Mouse (Mus musculus) naive thymus-derived CD4-positive, alpha-beta T cell, adult 2 months (primary cell): Measurements from ENCODE around the gene Gm10762.
A peak's percentile ranks its signal among the peaks of the same experiment; 100 is the strongest.

Experiments used
- DNase-seq: peaks from one replicate; pipeline ENCODE4 v3.0.0-alpha.2; 2011; ENCODE audit warnings: low read depth

Gene Gm10762

GRCm38 (mm10) chr2:128967661-128968441 lies at the start of gene Gm10762:
Gene Gm10762, minus strand, starts transcription at chr2:128967725.
- DNase-seq, result peak; percentile 68

DNA sequence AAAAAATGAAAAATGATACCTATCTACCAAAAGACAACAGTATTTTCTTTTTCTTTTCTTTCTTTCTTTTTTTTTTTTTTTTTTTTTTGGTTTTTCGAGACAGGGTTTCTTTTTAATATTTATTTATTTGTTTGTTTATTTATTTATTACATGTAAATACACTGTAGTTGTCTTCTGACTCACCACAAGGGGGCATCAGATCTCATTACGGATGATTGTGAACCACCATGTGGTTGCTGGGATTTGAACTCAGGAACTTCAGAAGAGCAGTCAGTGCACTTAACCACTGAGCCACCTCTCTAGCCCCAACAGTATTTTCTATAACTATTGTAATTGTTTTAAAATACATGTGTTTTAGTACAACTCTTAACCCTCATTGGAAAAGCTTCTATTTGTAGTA lies 41.3 kb upstream of the Gm10762 start:
- peak; percentile 34 for DNase-seq

DNA sequence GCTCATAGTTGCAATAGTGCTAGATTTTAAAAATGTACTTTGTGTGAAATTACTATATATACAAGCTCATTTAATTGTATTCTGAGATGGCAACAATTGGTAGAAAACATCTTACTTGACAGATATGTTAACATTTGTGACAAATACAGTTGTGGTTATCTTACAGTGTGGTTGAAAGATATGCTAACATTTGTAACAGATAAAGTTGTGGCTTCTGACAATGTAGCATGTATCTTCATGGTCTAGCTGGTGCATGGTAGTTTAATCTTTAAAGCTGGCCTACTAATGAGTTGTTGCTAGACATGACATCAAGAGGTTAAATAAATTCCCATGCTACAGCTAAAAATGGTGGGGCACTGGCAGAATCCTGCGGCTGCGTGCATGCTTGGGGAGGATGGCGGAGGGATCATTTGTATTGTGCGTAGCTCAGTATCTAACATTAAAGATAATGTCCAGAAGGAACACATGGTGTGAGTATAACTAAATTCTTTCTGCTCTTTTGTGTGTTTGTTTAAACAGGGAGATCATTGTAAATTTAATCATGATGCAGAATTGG lies 38.7 kb upstream of the Gm10762 start:
- DNase-seq, result no peak

- DNase-seq, result no peak
Observed at GRCm38 (mm10) chr2:129004872-129005271, 37.3 kb upstream of the Gm10762 start.

DNA sequence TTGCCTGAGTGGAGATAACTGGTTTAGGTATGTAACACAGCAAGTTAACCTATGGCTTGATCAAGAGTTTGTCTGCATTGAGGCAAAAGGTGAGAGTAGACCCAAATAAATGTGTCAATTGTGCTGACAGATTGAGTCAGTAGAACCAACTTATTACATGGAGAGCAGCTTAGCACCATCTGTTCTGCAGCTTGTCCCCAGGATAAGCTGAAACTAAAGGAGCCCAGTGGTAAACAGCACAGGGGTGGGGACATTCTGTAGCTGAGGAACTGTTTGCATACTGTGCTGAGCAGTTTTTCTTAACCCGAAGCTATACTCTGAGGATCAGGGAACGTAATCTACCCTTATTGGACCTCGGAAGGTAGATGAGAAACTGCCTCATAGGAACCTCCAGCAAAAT lies 17.2 kb upstream of the Gm10762 start:
- DNase-seq, result no peak

GRCm38 (mm10) chr2:128975572-128975971 lies 8.0 kb upstream of the Gm10762 start:
- no peak for DNase-seq

GRCm38 (mm10) chr2:128972301-128972700 lies 4.8 kb upstream of the Gm10762 start:
- DNase-seq, result no peak

DNA sequence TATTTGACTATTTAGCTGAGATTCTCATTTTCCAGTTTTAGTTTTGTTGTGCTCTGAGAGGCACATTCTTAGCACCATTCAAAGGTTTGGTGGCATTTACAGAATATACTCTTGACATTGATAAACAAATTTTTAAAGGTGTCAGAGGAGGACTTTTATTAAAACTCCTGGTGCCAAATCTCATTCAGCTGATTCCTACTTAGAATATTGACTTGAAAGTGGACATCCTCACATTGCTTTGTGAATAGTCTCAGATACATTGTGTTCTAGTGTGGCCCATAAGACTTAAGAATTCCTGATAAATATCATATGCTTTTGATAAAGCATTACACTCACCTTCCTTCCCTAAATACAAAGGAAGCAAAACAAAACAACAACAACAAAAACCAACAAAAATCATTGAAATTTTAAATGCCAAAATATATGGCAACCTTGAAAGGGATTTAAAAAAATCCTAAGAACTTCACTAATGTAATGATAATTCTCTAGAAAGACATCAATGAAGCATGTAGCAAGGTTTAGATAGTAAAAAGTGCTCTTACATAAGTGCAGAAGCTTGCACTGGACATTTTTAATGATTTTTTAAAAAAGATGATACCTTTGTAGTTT lies 1.1 kb upstream of the Gm10762 start:
- DNase-seq, result no peak

GRCm38 (mm10) chr2:128966641-128967580 lies 614 bp downstream of the Gm10762 start, which contains the start of gene Zc3h6:
Gene Zc3h6, plus strand, starts transcription at chr2:128967402.
- DNase-seq, result peak; percentile 99

DNA sequence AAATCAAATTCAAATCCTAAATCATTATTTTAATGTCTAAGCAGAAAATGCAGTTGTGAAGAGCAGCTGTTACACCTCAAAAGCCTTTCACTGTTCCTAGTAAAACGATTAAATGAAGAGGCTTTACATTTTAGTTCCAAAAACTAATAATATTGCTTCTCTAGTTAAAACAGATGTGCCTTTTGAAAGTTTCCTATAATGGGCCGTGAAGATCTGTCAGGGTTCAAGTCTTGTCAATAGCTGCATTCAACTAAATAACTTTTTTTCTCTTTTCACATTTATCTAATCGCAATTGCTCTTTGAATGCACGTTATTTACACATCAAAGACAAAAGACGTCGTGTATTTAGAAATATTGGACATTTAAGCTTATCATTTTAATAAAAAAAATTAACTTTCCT lies 1.3 kb downstream of the Gm10762 start:
- DNase-seq, result no peak

DNA sequence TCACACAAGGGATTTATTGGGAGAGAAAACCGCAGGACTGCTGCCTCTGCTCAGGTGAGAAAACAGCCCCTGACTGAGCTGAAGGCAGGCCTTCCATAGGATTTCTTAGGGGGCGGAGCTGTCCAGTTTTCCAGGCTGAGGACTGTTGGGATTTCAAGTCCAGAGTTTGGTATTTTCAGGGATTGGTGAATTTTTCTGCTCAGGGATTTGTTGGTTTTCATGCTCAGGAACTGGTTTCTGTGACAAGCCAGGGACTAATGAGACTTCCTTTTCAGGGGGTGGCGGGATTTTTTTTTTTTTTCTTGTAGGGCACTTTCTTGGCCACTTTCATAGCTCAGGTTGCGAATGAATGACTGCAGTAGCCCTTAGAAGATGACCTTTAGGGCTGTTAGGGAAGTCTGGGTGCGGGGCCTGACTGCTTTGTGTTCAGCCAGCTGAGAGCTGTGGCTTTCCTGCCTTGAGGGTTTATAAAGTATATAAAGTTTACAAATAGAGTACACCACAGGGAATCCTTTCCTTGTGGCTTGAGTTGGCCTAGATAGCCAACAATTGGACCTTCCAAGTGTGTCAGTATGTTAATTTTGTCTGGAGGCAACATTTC lies 1.9 kb downstream of the Gm10762 start:
- DNase-seq, result no peak

- no peak for DNase-seq
Observed at GRCm38 (mm10) chr2:128954186-128954585, 13.3 kb downstream of the Gm10762 start.

DNA sequence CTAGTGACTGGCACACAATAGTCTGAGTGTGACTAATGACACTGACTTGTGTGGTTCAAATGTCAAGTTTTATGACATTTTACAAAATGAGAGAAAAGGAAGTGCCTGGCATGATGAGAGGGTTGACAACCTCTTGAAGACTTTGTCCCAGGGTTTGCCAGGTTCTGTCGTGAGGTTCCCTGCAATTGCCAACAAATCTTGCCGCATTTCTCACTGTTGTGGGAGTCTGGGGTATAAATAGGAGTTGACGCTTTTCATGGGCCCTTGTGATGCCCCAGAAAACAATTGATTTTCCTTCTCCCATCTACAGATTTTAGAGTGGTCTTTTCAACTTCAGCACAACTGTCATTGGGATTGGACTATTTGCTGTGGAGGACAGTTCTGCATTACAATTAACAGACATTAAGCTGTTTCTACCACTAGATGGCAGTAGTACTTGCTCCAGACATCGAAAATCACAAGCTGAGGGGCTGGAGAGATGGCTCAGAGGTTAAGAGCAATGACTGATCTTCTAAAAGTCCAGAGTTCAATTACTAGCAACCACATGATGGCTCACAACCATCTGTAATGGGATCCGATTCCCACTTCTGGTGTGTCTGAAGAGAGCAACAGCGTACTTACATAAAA lies 19.4 kb downstream of the Gm10762 start:
- peak; percentile 83 for DNase-seq

GRCm38 (mm10) chr2:128943538-128944528 lies 23.7 kb downstream of the Gm10762 start, which contains the start of gene Zc3h8:
Gene Zc3h8, minus strand, starts transcription at chr2:128944077.
- peak; percentile 99 for DNase-seq

GRCm38 (mm10) chr2:128936256-128936655 lies 31.3 kb downstream of the Gm10762 start:
- no peak for DNase-seq

DNA sequence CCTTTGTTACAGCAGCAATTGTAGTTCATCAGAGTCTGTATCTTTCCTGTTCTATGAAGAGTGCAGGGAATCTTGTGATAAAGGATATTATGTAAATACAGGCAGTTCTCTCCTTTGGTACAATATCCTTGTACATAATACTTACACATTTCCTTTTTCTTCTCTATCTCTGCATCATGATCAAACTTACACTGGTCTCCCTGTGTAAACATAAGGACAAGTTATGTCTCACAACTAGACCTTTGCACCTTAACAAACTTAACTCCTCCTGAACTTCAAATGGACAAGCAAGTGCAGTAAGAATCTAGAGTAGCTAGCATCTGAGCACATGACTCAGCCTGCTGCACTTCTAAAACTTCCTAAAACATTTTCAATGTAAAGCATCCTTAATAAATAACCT lies 36.8 kb downstream of the Gm10762 start:
- no peak for DNase-seq

- peak; percentile 56 for DNase-seq
Observed at GRCm38 (mm10) chr2:128928446-128928845, 39.1 kb downstream of the Gm10762 start.

DNA sequence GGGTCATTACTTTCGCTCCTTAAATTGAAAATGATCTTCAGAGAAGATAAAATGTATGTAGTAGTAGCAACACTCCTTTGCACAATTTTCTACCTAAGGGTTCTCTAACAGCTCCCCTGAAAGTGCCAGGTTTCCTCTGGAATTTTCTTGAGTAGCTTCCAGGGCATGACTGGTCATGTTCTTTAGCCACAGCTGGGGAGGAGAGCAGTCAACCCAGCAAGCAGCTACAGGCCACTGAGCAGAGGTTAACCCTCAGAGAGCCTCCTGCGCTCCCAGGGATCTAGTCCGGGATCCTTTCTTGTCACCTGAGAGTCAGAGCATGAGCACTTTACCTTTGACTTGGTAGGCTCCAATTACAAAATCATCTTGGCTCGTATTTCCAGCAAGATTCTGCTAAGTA lies 42.7 kb downstream of the Gm10762 start:
- DNase-seq, result no peak
